Mouse (Mus musculus): ENCODE data around the gene Shb.

DNA sequence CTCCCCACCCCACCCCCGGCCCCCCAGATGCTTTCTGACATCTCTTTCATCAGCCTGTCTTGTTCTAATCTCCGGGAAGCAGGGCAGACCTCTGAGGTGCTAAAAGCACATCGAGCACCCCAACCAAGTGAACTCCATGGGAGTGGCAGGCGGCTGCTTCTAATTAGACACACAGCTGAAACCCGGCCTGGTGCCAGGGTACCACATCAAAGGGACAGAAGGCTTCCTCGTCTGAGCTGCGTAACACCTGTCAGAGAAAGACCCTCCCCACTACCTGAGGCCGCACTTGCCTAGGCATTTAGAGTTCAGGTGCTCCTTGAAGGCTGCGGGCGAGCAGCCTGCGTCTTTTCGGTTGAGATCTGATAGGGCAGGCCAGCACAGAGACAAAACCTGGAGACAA is 67.7 kb downstream of the Shb start:
- no peak for TF ChIP-seq ZNF384 (IDR thresholded peaks at IDR 0.05; ENCODE audit: low read depth, low read length)
- no peak for TF ChIP-seq CTCF (conservative IDR thresholded peaks at IDR 0.05 in 1 of 2, IDR thresholded peaks at IDR 0.05 in 1 of 2; ENCODE audit: low read depth in 2 of 2, low read length in 2 of 2)
- no peak for TF ChIP-seq ZMIZ1 (IDR thresholded peaks at IDR 0.05; ENCODE audit: low read depth, low read length)
- no peak for TF ChIP-seq MAX (IDR thresholded peaks at IDR 0.05; ENCODE audit: low read length)
- TF ChIP-seq EP300 (IDR thresholded peaks at IDR 0.05; ENCODE audit: low read length) = no peak
- TF ChIP-seq GABPA (IDR thresholded peaks at IDR 0.05; ENCODE audit: insufficient replicate concordance, low read depth, low read length) = no peak
- no peak for TF ChIP-seq POLR2A (IDR thresholded peaks at IDR 0.05; ENCODE audit: low read depth, low read length)
- no peak for TF ChIP-seq ZKSCAN1 (IDR thresholded peaks at IDR 0.05; ENCODE audit: borderline replicate concordance, low read depth, low read length)
- TF ChIP-seq CHD1 (IDR thresholded peaks at IDR 0.05; ENCODE audit: low read depth, low read length) = no peak
- TF ChIP-seq MYC (IDR thresholded peaks at IDR 0.05; ENCODE audit: low read depth, low read length) = no peak
- no peak for TF ChIP-seq POLR2AphosphoS2 (IDR thresholded peaks at IDR 0.05; ENCODE audit: low read depth, low read length)
- no peak for TF ChIP-seq ZC3H11A (IDR thresholded peaks at IDR 0.05; ENCODE audit: low read depth, low read length)
- TF ChIP-seq HCFC1 (IDR thresholded peaks at IDR 0.05; ENCODE audit: low read depth, low read length) = no peak
- TF ChIP-seq MAFK (IDR thresholded peaks at IDR 0.05; ENCODE audit: insufficient replicate concordance, low read length) = no peak

Data from CH12.LX (cell line).